Mouse (Mus musculus): ENCODE data around the gene Golm1.

Gene Golm1

GRCm38 (mm10) chr13:59590691-59591090 lies 84.9 kb downstream of the Golm1 start:
- DNase-seq (ENCODE audit: low spot score), result no peak

GRCm38 (mm10) chr13:59589672-59590071 lies 85.9 kb downstream of the Golm1 start:
- no peak for DNase-seq (ENCODE audit: low spot score)

- DNase-seq (ENCODE audit: low spot score), result no peak
Measured at GRCm38 (mm10) chr13:59587201-59587600, 88.4 kb downstream of the Golm1 start.

- no peak for DNase-seq (ENCODE audit: low spot score)
Measured at GRCm38 (mm10) chr13:59585648-59586005, 90.0 kb downstream of the Golm1 start.

- DNase-seq (ENCODE audit: low spot score), result peak; percentile 100
Measured at GRCm38 (mm10) chr13:59584947-59585647, 90.5 kb downstream of the Golm1 start, which contains the start of the genes Agtpbp1 and Naa35. Gene Agtpbp1 (minus strand): TSS chr13:59585227. Gene Naa35 (plus strand): TSS chr13:59585259.

Measured in testis, postnatal 10 days (tissue).